Mouse (Mus musculus) testis, adult 2 months (tissue): ENCODE measurements at regions not wholly inside any gene's neighbourhood (a gene's known extent, or its start where the extent isn't known, plus 50 kb on each side); places are given as distances from the start of the nearest gene placed in this dataset.

Source experiments
- H3K27ac ChIP-seq: fragments of 200-500 bp; 2 replicates; pipeline ENCODE4 v1.5.1; 2012; ENCODE audit warnings: low read depth, low read length; ENCODE audit not compliant: control insufficient read depth, insufficient read depth
- H3K27me3 ChIP-seq: fragments of 200-500 bp; 2 replicates; pipeline ENCODE4 v1.6.1; 2012; ENCODE audit warnings: mild to moderate bottlenecking, low read length, moderate library complexity; ENCODE audit not compliant: control insufficient read depth, insufficient read depth
- H3K36me3 ChIP-seq: fragments of 200-500 bp; 2 replicates; pipeline ENCODE4 v1.6.1; 2012; ENCODE audit warnings: mild to moderate bottlenecking, low read length; ENCODE audit not compliant: control insufficient read depth, insufficient read depth
- H3K4me1 ChIP-seq: fragments of 200-500 bp; 2 replicates; pipeline ENCODE4 v1.6.1; 2012; ENCODE audit warnings: low read length; ENCODE audit not compliant: control insufficient read depth, insufficient read depth
- H3K4me3 ChIP-seq: fragments of 200-500 bp; 2 replicates; pipeline ENCODE4 v1.5.1; 2012; ENCODE audit warnings: low read depth, mild to moderate bottlenecking, low read length, moderate library complexity, mixed read lengths; ENCODE audit not compliant: control insufficient read depth
- CTCF ChIP-seq: fragments of 200-500 bp; IDR thresholded peaks from 2 replicates; pipeline ENCODE4 v1.5.1; 2012; ENCODE audit warnings: low read depth, mild to moderate bottlenecking, inconsistent platforms, low read length, moderate library complexity; ENCODE audit not compliant: control insufficient read depth, insufficient read depth, insufficient replicate concordance
- POLR2A ChIP-seq: fragments of 200-500 bp; IDR thresholded peaks from 2 replicates; pipeline ENCODE4 v1.6.1; 2012; ENCODE audit warnings: low read depth, mild to moderate bottlenecking, inconsistent platforms, low read length, moderate library complexity; ENCODE audit not compliant: control insufficient read depth

DNA sequence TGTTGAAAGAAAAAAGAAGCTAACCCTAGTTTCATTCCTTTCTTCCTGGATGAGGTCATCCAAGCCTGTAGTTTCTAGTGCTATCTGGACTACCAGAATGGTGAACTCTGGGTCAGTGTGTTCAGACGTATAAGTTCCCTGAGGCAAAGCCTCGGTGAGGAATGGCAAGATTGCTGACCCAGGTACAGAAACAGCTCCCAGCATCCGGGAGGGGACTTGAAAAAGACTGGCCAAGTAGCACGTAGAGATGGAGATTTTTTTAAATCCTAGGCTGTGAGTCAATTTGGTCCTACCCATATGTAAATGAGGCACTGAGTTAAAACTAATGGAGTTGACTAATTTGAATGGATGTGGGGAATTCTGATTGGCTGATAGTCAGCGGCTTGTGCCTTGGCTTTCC lies 55.0 kb upstream of the Gm11084 start:
- H3K27me3 ChIP-seq = no peaks in the 10 kb centered on the region
- no peak overlapping the region for H3K27ac ChIP-seq
- H3K4me1 ChIP-seq = peaks cover 8% of the 10 kb centered on the region
- no peak for TF ChIP-seq CTCF
- TF ChIP-seq POLR2A = no peak
- no peaks in the 10 kb centered on the region for H3K36me3 ChIP-seq
- no peak overlapping the region for H3K4me3 ChIP-seq

GRCm38 (mm10) chr2:73040031-73040430 lies 53.5 kb upstream of the Gm11084 start:
- Histone ChIP-seq H3K4me3 (no peak overlapping the region), H3K27me3 (no peaks in the 10 kb centered on the region), H3K4me1 (peaks cover 8% of the 10 kb centered on the region), H3K27ac (no peak overlapping the region), H3K36me3 (no peaks in the 10 kb centered on the region)
- TF ChIP-seq POLR2A (no peak), CTCF (no peak)

GRCm38 (mm10) chr2:73039300-73039699 lies 52.8 kb upstream of the Gm11084 start:
- H3K27ac ChIP-seq = no peak overlapping the region
- H3K4me3 ChIP-seq = no peak overlapping the region
- H3K27me3 ChIP-seq = no peaks in the 10 kb centered on the region
- TF ChIP-seq CTCF (no peak), POLR2A (no peak)
- H3K4me1 ChIP-seq = peaks cover 8% of the 10 kb centered on the region
- no peaks in the 10 kb centered on the region for H3K36me3 ChIP-seq

DNA sequence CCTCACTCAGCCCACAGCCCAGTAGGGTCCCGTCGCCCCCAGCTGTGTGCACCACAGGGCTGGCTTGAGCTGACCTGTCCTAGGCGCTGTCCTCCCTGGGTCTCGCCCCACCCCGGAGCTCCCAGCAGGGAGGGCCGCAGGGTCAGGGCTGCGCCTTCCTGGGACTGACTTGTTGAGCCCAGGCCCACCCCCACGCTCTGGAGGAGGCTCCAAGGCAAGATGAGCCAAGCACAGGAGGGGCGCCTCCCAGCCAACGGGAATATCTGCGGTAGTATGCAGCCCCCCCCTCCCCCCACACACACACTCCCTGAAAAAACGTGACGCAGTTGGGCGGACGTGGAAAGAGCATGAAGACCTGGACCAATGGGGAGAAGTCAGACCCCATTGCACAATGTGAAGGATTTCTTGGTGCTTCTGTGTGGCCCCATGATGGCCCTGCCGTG lies 51.8 kb upstream of the Gm11084 start:
- Histone ChIP-seq H3K36me3 (no peaks in the 10 kb centered on the region), H3K4me1 (peaks cover 8% of the 10 kb centered on the region), H3K27me3 (no peaks in the 10 kb centered on the region), H3K27ac (no peak overlapping the region), H3K4me3 (no peak overlapping the region)
- no peak for TF ChIP-seq POLR2A
- TF ChIP-seq CTCF = no peak

- TF ChIP-seq CTCF (no peak), POLR2A (no peak)
- H3K4me3 ChIP-seq = no peak overlapping the region
- H3K4me1 ChIP-seq = peaks cover 8% of the 10 kb centered on the region
- peak overlapping the region; percentile 47; the same call in 1 of the 2 replicates for H3K27ac ChIP-seq
- no peaks in the 10 kb centered on the region for H3K36me3 ChIP-seq
- no peaks in the 10 kb centered on the region for H3K27me3 ChIP-seq
Measured at GRCm38 (mm10) chr2:73037266-73038046, 50.9 kb upstream of the Gm11084 start.
